In the genomic region with DNA sequence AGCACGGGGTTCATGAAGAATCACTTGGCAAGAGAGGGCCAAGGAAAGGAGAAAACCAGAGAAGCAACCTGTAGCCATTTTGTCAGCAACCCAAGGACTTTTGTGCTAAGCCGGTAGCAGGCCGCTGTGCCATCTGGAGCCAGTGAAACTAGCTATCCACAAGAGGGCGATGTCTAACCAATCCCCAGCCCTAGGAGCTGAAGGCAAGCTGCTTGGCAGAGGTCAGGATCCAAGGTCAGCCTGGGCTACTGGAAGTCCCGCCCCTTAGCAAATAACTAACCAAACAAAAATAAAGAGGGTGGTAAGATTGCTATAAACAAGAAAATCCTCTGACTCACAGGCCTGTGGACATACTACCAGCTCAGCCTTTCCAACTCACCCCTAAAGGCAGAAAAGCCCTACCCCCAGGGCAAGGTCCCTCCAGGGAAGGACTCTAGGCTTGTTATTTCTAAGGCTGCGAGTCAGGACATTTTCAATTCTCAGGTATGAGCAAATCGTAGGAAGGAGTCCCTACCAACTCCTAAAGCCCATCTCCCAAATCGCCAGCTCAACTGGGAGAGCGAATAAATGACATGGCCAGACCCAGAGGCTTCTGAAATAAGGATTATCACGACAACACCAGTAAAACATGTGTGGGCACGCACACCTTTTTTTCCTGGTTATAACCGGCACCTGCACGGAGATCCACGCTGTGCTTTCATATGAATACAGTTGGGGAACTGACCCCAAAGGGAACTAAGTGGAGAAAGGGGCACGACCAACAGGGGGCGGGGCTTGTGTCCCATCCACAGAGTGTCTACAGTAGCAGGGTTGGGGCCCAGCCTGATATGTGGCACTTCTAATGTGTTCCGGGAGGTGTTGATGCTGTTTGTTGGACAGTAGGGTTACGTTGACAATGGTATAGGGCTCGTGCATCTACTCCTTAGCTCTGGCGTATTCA, we compare ENCODE assay signal across 7 mouse cellular contexts. TPM values are rescaled to one million over a fixed set of nuclear protein-coding genes. Genes with fewer than 3 reads are reported as not detected.
DNase-seq lines count a peak whose midpoint lies in the region; ATAC-seq and TF ChIP-seq lines count a peak whose summit lies in the region.

No protein-coding gene starts in this region.

- TF ChIP-seq CTCF in kidney, adult 2 months (conservative IDR thresholded peaks at IDR 0.05; ENCODE audit: insufficient read depth, insufficient read length, low read depth, low read length) = peak; percentile 95

- no peak overlapping the region for H3K4me2 ChIP-seq in liver, embryonic 13.5 days

- H3K9ac ChIP-seq in liver, embryonic 13.5 days = no peak overlapping the region

- no peaks in the 10 kb centered on the region for H3K27me3 ChIP-seq in kidney, adult 2 months (replicated peaks; ENCODE audit: control insufficient read depth, insufficient read depth, low read length)
- no peaks in the 10 kb centered on the region for H3K27me3 ChIP-seq in liver, embryonic 13.5 days

- H3K4me1 ChIP-seq in kidney, adult 2 months (ENCODE audit: control insufficient read depth, insufficient read depth, low read length) = peaks cover 5% of the 10 kb centered on the region; the same call in 1 of the 2 replicates
- 0 out of 2 replicates have a peak, but pooled peaks cover 3% of the 10 kb centered on the region for H3K4me1 ChIP-seq in liver, embryonic 13.5 days (replicated peaks)

- no peak overlapping the region for H3K4me3 ChIP-seq in kidney, adult 2 months (ENCODE audit: insufficient read depth, low read depth, low read length)
- H3K4me3 ChIP-seq in liver, embryonic 13.5 days (replicated peaks) = no peak overlapping the region

- no peak for TF ChIP-seq POLR2A in kidney, adult 2 months (IDR thresholded peaks at IDR 0.05; ENCODE audit: low read depth, low read length)

- peak overlapping the region; percentile 71; the same call in 1 of the 2 replicates for H3K27ac ChIP-seq in kidney, adult 2 months (ENCODE audit: insufficient read depth, low read depth, low read length)
- H3K27ac ChIP-seq in liver, embryonic 13.5 days = no peak overlapping the region

- peak; percentile 48 for ATAC-seq in liver, embryonic 13.5 days (ENCODE audit: low read depth)

- H3K9me3 ChIP-seq in liver, embryonic 13.5 days (replicated peaks) = no peaks in the 10 kb centered on the region

- DNase-seq in spleen, postnatal 36 days (ENCODE audit: low spot score in 2 of 2) = peak; percentile 15 to 22
- no peak for DNase-seq in spleen, adult 12 weeks (ENCODE audit: low spot score)
- peak; percentile 84 for DNase-seq in adrenal gland, postnatal 14 days
- DNase-seq in embryo, embryonic 11.5 days (ENCODE audit: low read depth, low spot score) = peak; percentile 36
- peak; percentile 94 for DNase-seq in kidney, adult 2 months
- no peak for DNase-seq in liver, embryonic 13.5 days
- peak; percentile 45 for DNase-seq in ovary, postnatal 36 days (ENCODE audit: low spot score)

- 63% methylated on average over 20 of the region's 20 CpGs for WGBS in kidney, adult 2 months
- 54% methylated on average over 20 of the region's 20 CpGs for WGBS in liver, embryonic 13.5 days (ENCODE audit: insufficient replicate concordance)

- H3K36me3 ChIP-seq in kidney, adult 2 months (ENCODE audit: control insufficient read depth, insufficient read depth, low read length) = no peaks in the 10 kb centered on the region
- no peaks in the 10 kb centered on the region for H3K36me3 ChIP-seq in liver, embryonic 13.5 days

RNA-seq across cellular contexts. Expression of a gene that starts 42.0 kb away (rescaled TPM):
- total RNA-seq in adrenal gland, postnatal 14 days (2021) = not detected in 2 replicates
- not detected in 2 replicates for polyA plus RNA-seq in kidney, adult 2 months (2012; rRNA removed)
- not detected in 2 replicates for polyA plus RNA-seq in liver, embryonic 13.5 days (2015; fragmentation: Nextera tagmentation; extraction: Ambion mirVana)

RNA-seq across cellular contexts. Expression of a gene that starts 57.4 kb away (rescaled TPM):
- 6.5 and 7.4 TPM in 2 replicates for total RNA-seq in adrenal gland, postnatal 14 days (2021)
- polyA plus RNA-seq in kidney, adult 2 months (2012; rRNA removed) = 4.5 and 5.1 TPM in 2 replicates
- polyA plus RNA-seq in liver, embryonic 13.5 days (2015; fragmentation: Nextera tagmentation; extraction: Ambion mirVana) = 1.6 and 1.7 TPM in 2 replicates

Comparison
In these comparisons a context has a peak if more than half of its experiments do, and no peak if none do; other contexts are left out.
1. DNase-seq: peak in spleen, postnatal 36 days (2 of 2), adrenal gland, postnatal 14 days (single experiment), embryo, embryonic 11.5 days (single experiment), kidney, adult 2 months (single experiment) and ovary, postnatal 36 days (single experiment); none in spleen, adult 12 weeks (single experiment) and liver, embryonic 13.5 days (single experiment).